Mouse (Mus musculus) kidney, postnatal 0 days (tissue): ENCODE results near the gene Phb2. TPM values are rescaled to one million over a fixed set of nuclear protein-coding genes. Genes with fewer than 3 reads are reported as not detected.
"Not testable (repeated sequence)": the region's sequence is repeated elsewhere in the genome, so short reads cannot be mapped to it uniquely, and the experiment has no call there.

Source experiments
- ATAC-seq: fragments of 200-750 bp; cut with Nextera tagmentation; replicated peaks from 2 replicates; pipeline ENCODE4 v1.8.0; 2017; ENCODE audit warnings: low read depth, moderate number of reproducible peaks, moderate TSS enrichment, moderate library complexity; ENCODE audit not compliant: low FRiP score
- DNase-seq: peaks from one replicate; pipeline ENCODE4 v3.0.0-alpha.2; 2016; ENCODE audit warnings: low spot score
- H3K27ac ChIP-seq: fragments of 300-500 bp; sonication (generic); 2 replicates; pipeline ENCODE4 v1.5.1; 2014; ENCODE audit warnings: mild to moderate bottlenecking
- H3K27me3 ChIP-seq: fragments of 300-500 bp; sonication (generic); 2 replicates; pipeline ENCODE4 v1.6.1; 2014; ENCODE audit warnings: low read length, mixed read lengths; ENCODE audit not compliant: insufficient read depth
- H3K36me3 ChIP-seq: fragments of 300-500 bp; sonication (generic); 2 replicates; pipeline ENCODE4 v1.6.1; 2014; ENCODE audit warnings: low read length, mixed read lengths; ENCODE audit not compliant: insufficient read depth
- H3K4me1 ChIP-seq: fragments of 300-500 bp; sonication (generic); replicated peaks from 2 replicates; pipeline ENCODE4 v1.6.1; 2014; ENCODE audit warnings: antibody characterized with exemption, low read length, mixed read lengths; ENCODE audit not compliant: insufficient read depth
- H3K4me2 ChIP-seq: fragments of 300-500 bp; sonication (generic); 2 replicates; pipeline ENCODE4 v1.6.1; 2014; ENCODE audit warnings: mild to moderate bottlenecking, low read length, moderate library complexity, mixed read lengths
- H3K4me3 ChIP-seq: fragments of 300-500 bp; sonication (generic); replicated peaks from 2 replicates; pipeline ENCODE4 v1.5.1; 2014; ENCODE audit warnings: low read depth, low read length
- H3K9ac ChIP-seq: fragments of 300-500 bp; sonication (generic); 2 replicates; pipeline ENCODE4 v1.6.1; 2014; ENCODE audit warnings: low read depth, low read length
- H3K9me3 ChIP-seq: fragments of 300-500 bp; sonication (generic); replicated peaks from 2 replicates; pipeline ENCODE4 v1.6.1; 2016; ENCODE audit warnings: low read length, inconsistent platforms, mixed read lengths
- CTCF ChIP-seq: IDR thresholded peaks from 2 replicates; pipeline ENCODE4 v1.5.1; 2016; ENCODE audit warnings: antibody characterized with exemption, low read depth, mild to moderate bottlenecking, moderate library complexity
- WGBS: fragments of 180-500 bp; shearing (Covaris S2); extraction: QIAGEN DNeasy Blood & Tissue Kit; methylation state at CpG from one replicate; pipeline ENCODE4 v1.1.7; 2014; 5-methylcytosine and 5-hydroxymethylcytosine counted together
- polyA plus RNA-seq: library from polyadenylated mRNA; unstranded; fragments of >200 nt; fragmentation: Nextera tagmentation; extraction: Ambion mirVana; gene quantifications from 2 replicates; pipeline ENCODE4 v1.2.1, GENCODE M21; 2015

The Phb2 gene
- polyA plus RNA-seq, 1 experiment from 2014 or later = 404 TPM

DNA sequence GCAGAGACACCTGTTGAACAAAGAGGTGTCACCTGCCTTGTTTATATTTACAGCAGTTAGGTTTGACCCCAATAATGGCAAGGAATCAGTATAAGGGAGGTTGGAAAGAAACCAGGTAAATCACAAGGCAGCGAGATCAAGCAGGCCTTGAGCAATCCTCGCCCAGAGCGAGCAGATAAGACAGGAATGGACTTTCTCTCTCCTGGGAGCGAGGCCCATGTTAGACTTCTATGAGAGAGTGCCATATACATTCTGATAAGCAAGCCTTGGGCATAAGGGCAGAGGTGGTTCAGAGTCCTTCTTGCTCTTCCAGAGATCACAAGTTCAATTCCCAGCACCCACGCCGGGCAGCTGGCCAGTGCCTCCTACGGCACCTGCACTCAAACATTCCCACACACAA lies 33.4 kb upstream of the Phb2 start:
- Histone ChIP-seq H3K9ac (no peak overlapping the region), H3K4me3 (no peak overlapping the region), H3K36me3 (peaks cover 7% of the 10 kb centered on the region), H3K4me1 (0 out of 2 replicates have a peak, but pooled peaks cover 3% of the 10 kb centered on the region), H3K27ac (no peak overlapping the region), H3K4me2 (no peak overlapping the region), H3K27me3 (no peaks in the 10 kb centered on the region), H3K9me3 (no peaks in the 10 kb centered on the region)
- ATAC-seq (no peak), DNase-seq (no peak)
- 90% methylated on average over 7 of the region's 7 CpGs for WGBS
- TF ChIP-seq CTCF = no peak

GRCm38 (mm10) chr6:124679486-124679885 lies 32.6 kb upstream of the Phb2 start:
- Histone ChIP-seq H3K27ac (no peak overlapping the region), H3K9me3 (no peaks in the 10 kb centered on the region), H3K4me3 (no peak overlapping the region), H3K27me3 (no peaks in the 10 kb centered on the region), H3K9ac (no peak overlapping the region), H3K4me1 (0 out of 2 replicates have a peak, but pooled peaks cover 5% of the 10 kb centered on the region), H3K4me2 (no peak overlapping the region), H3K36me3 (peaks cover 4% of the 10 kb centered on the region; the same call in 1 of the 2 replicates)
- WGBS = 83% methylated on average over 3 of the region's 3 CpGs
- ATAC-seq (no peak), DNase-seq (no peak)
- TF ChIP-seq CTCF = no peak

GRCm38 (mm10) chr6:124682291-124682690 lies 29.8 kb upstream of the Phb2 start:
- H3K27ac ChIP-seq, H3K4me1 ChIP-seq, H3K4me3 ChIP-seq, H3K27me3 ChIP-seq, H3K4me2 ChIP-seq, H3K9ac ChIP-seq, ATAC-seq, H3K9me3 ChIP-seq, H3K36me3 ChIP-seq: not testable (repeated sequence)
- peak; percentile 58 for DNase-seq
- WGBS = 49% methylated on average over 6 of the region's 6 CpGs

DNA sequence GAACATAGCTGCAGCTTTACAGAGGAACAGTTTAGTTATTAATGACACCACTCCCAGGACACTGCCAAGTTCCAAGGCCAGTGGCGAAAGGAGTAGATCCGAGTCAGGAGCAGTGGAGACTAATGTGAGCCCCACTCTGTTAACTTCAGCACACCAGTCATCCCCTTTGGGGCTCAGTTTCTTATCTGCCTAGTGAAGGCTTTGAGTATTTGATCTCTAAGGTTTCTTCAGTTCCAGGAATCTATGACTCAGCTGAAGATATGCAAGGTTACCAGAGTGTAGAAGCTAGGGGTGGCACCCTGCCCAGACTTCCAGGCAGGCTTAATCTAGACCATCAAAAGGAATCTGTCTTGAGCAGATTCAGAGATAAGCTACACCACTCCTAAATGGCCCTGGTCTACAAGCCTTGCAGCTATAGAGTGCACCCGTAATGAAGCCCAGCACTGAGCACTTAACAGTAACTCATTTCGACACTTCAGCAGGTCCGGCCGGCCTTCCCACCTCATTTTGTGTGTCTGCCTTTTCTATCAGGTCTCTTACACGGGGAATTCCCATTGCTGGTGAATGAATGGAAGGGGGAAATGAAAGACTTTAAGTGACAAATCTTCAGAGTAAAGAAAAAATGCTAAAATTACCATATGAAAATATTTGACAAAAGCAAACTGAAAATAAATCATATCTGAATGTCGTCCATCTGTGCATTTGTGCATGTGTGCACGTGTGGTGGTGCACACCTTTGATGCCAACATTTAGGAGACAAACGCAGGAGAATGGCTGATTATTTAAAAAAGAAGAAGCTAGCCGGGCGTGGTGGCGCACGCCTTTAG lies 28.3 kb upstream of the Phb2 start:
- Histone ChIP-seq H3K4me1 (0 out of 2 replicates have a peak, but pooled peaks cover 5% of the 10 kb centered on the region), H3K9me3 (no peaks in the 10 kb centered on the region), H3K36me3 (no peaks in the 10 kb centered on the region), H3K27me3 (no peaks in the 10 kb centered on the region), H3K4me3 (no peak overlapping the region), H3K27ac (0 out of 2 replicates have a peak overlapping the region, but pooled peaks have one; percentile 21), H3K9ac (no peak overlapping the region), H3K4me2 (no peak overlapping the region)
- no peak for TF ChIP-seq CTCF
- peak; percentile 46 for DNase-seq
- WGBS = 62% methylated on average over 14 of the region's 14 CpGs
- peak; percentile 70 for ATAC-seq

GRCm38 (mm10) chr6:124685606-124686386 lies 26.3 kb upstream of the Phb2 start:
- Histone ChIP-seq H3K27me3 (no peaks in the 10 kb centered on the region), H3K36me3 (no peaks in the 10 kb centered on the region), H3K27ac (no peak overlapping the region), H3K4me2 (no peak overlapping the region), H3K4me1 (0 out of 2 replicates have a peak, but pooled peaks cover 5% of the 10 kb centered on the region), H3K9me3 (no peaks in the 10 kb centered on the region), H3K9ac (no peak overlapping the region), H3K4me3 (no peak overlapping the region)
- DNase-seq (no peak), ATAC-seq (no peak)
- TF ChIP-seq CTCF = no peak
- 88% methylated on average over 12 of the region's 12 CpGs for WGBS

DNA sequence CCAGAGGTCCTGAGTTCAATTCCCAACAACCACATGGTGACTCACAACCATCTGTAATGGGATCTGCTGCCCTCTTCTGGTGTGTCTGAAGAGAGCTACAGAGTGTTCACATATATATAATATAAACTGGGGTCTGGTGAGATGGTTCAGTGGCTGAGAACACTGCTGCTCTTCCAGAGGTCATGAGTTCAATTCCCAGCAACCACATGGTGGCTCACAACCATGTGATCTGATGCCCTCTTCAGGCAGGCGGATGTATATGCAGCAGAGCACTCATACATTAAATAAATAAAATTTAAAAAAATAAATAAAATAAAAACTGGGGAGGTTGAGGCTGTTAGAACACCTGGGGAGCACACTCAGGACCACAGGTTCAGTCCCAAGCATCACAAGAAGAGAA lies 25.5 kb upstream of the Phb2 start:
- not testable (repeated sequence) for H3K4me2 ChIP-seq, H3K4me3 ChIP-seq, H3K9me3 ChIP-seq, H3K4me1 ChIP-seq, DNase-seq, ATAC-seq, H3K36me3 ChIP-seq, H3K27me3 ChIP-seq, H3K27ac ChIP-seq, H3K9ac ChIP-seq
- WGBS = 88% methylated on average over 1 of the region's 1 CpGs
- peak; percentile 31; the same call in 1 of the 2 replicates for TF ChIP-seq CTCF
